ENCODE assay signal across 9 mouse cellular contexts in the genomic region with DNA sequence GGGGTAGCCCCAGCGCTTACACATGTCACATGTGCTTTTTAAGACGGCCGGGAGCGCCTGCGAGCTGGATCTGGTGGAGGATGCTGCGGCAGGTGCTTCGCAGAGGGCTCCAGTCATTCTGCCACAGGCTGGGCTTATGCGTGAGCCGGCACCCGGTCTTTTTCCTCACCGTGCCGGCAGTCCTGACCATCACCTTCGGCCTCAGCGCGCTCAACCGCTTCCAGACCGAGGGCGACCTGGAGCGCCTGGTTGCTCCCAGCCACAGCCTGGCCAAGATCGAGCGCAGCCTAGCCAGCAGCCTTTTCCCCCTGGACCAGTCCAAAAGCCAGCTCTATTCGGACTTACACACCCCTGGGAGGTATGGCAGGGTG. TPM values are rescaled to one million over a fixed set of nuclear protein-coding genes. Genes with fewer than 3 reads are reported as not detected.
A peak's percentile ranks its signal among the peaks of the same experiment; 100 is the strongest.
DNase-seq lines count a peak whose midpoint lies in the region; ATAC-seq lines count a peak whose summit lies in the region.
"Had no signal": no experiment of that assay in that cellular context is flagged by ENCODE, and none has a peak within 500 bp of the region (broad histone marks: within the 10 kb centered on the region; RNA-seq: fewer than 3 reads in every experiment).

No protein-coding gene starts in this region.

- H3K27ac ChIP-seq in heart, embryonic 11.5 days (ENCODE audit: low read depth, low read length): no peak overlapping the region
- no peak overlapping the region for H3K27ac ChIP-seq in embryonic facial prominence, embryonic 11.5 days (replicated peaks; ENCODE audit: low read depth, low read length)
- no peak overlapping the region for H3K27ac ChIP-seq in intestine, embryonic 14.5 days (ENCODE audit: low read depth)
- H3K27ac ChIP-seq in midbrain, embryonic 11.5 days (ENCODE audit: low read depth, low read length): no peak overlapping the region

- peak overlapping the region; percentile 59 for H3K4me3 ChIP-seq in heart, embryonic 11.5 days (ENCODE audit: low read depth, low read length)
- H3K4me3 ChIP-seq in embryonic facial prominence, embryonic 11.5 days (ENCODE audit: low read depth, low read length): peak overlapping the region; percentile 56
- peak overlapping the region; percentile 41 for H3K4me3 ChIP-seq in intestine, embryonic 14.5 days (ENCODE audit: low read depth, low read length)
- peak overlapping the region; percentile 59 for H3K4me3 ChIP-seq in midbrain, embryonic 11.5 days (ENCODE audit: low read depth, low read length)

- DNase-seq in heart, postnatal 10 days: no peak
- DNase-seq in Muller cell, postnatal 12 days (ENCODE audit: inconsistent ontology term): peak; percentile 33
- peak; percentile 40 for DNase-seq in embryonic facial prominence, embryonic 11.5 days (ENCODE audit: low spot score)
- DNase-seq in intestine, embryonic 14.5 days (ENCODE audit: low spot score): peak; percentile 65
- DNase-seq in midbrain, embryonic 11.5 days (ENCODE audit: low spot score, missing footprints): peak; percentile 94
- no peak for DNase-seq in B cell, adult 2 months
- DNase-seq in spleen, adult 12 weeks (ENCODE audit: low spot score): no peak

- H3K9ac ChIP-seq in heart, embryonic 11.5 days (ENCODE audit: low read depth, low read length): no peak overlapping the region
- peak overlapping the region; percentile 60 for H3K9ac ChIP-seq in embryonic facial prominence, embryonic 11.5 days (replicated peaks; ENCODE audit: low read length)
- no peak overlapping the region; the same call in 1 of the 2 replicates for H3K9ac ChIP-seq in intestine, embryonic 14.5 days (ENCODE audit: low read length)
- H3K9ac ChIP-seq in midbrain, embryonic 11.5 days (ENCODE audit: low read length): peak overlapping the region; percentile 68

- WGBS in heart, embryonic 11.5 days (ENCODE audit: insufficient replicate concordance): 1% methylated on average over 22 of the region's 22 CpGs
- WGBS in embryonic facial prominence, embryonic 11.5 days: 1% methylated on average over 22 of the region's 22 CpGs
- WGBS in intestine, embryonic 14.5 days: 1% methylated on average over 22 of the region's 22 CpGs
- under 1% methylated on average over 22 of the region's 22 CpGs for WGBS in midbrain, embryonic 11.5 days

- no peaks in the 10 kb centered on the region for H3K4me1 ChIP-seq in heart, embryonic 11.5 days (ENCODE audit: control insufficient read depth, insufficient read depth, low read length)
- peaks cover 2% of the 10 kb centered on the region for H3K4me1 ChIP-seq in embryonic facial prominence, embryonic 11.5 days (ENCODE audit: control insufficient read depth, insufficient read depth, low read length)
- H3K4me1 ChIP-seq in intestine, embryonic 14.5 days (replicated peaks; ENCODE audit: control insufficient read depth, insufficient read depth, low read length): no peaks in the 10 kb centered on the region
- H3K4me1 ChIP-seq in midbrain, embryonic 11.5 days (ENCODE audit: control insufficient read depth, insufficient read depth, low read length): peaks cover 3% of the 10 kb centered on the region; the same call in 1 of the 2 replicates

- intact Hi-C loops in heart, postnatal 10 days (cut with DNase I): no loop called here

- H3K4me2 ChIP-seq in heart, embryonic 11.5 days: peak overlapping the region; percentile 96
- H3K4me2 ChIP-seq in embryonic facial prominence, embryonic 11.5 days (ENCODE audit: low read depth, low read length): peak overlapping the region; percentile 95
- H3K4me2 ChIP-seq in intestine, embryonic 14.5 days (ENCODE audit: low read length): peak overlapping the region; percentile 94
- peak overlapping the region; percentile 62 for H3K4me2 ChIP-seq in midbrain, embryonic 11.5 days

- no peaks in the 10 kb centered on the region for H3K36me3 ChIP-seq in heart, embryonic 11.5 days (ENCODE audit: control insufficient read depth, insufficient read depth, low read length)
- H3K36me3 ChIP-seq in embryonic facial prominence, embryonic 11.5 days (replicated peaks; ENCODE audit: control insufficient read depth, insufficient read depth, low read depth, low read length): no peaks in the 10 kb centered on the region
- no peaks in the 10 kb centered on the region for H3K36me3 ChIP-seq in intestine, embryonic 14.5 days (ENCODE audit: control insufficient read depth, insufficient read depth, low read length)
- H3K36me3 ChIP-seq in midbrain, embryonic 11.5 days (ENCODE audit: control insufficient read depth, insufficient read depth, low read length): no peaks in the 10 kb centered on the region

- H3K9me3 ChIP-seq in heart, embryonic 11.5 days (replicated peaks; ENCODE audit: control insufficient read depth, low read length): no peaks in the 10 kb centered on the region
- H3K9me3 ChIP-seq in embryonic facial prominence, embryonic 11.5 days (replicated peaks; ENCODE audit: control insufficient read depth, low read length): no peaks in the 10 kb centered on the region
- H3K9me3 ChIP-seq in intestine, embryonic 14.5 days (ENCODE audit: control insufficient read depth, low read length): no peaks in the 10 kb centered on the region
- H3K9me3 ChIP-seq in midbrain, embryonic 11.5 days (ENCODE audit: control insufficient read depth, low read length): no peaks in the 10 kb centered on the region

- H3K27me3 ChIP-seq in heart, embryonic 11.5 days (ENCODE audit: control insufficient read depth, insufficient read depth, low read length): peaks cover 16% of the 10 kb centered on the region
- H3K27me3 ChIP-seq in embryonic facial prominence, embryonic 11.5 days (ENCODE audit: control insufficient read depth, insufficient read depth, low read length): peaks cover 3% of the 10 kb centered on the region; the same call in 1 of the 2 replicates
- H3K27me3 ChIP-seq in intestine, embryonic 14.5 days (replicated peaks; ENCODE audit: control insufficient read depth, insufficient read depth, low read length): peaks cover 18% of the 10 kb centered on the region; the same call in 1 of the 2 replicates
- H3K27me3 ChIP-seq in midbrain, embryonic 11.5 days (ENCODE audit: control insufficient read depth, insufficient read depth, low read length): no peaks in the 10 kb centered on the region

- no peak; the same call in 1 of the 2 replicates for ATAC-seq in heart, embryonic 11.5 days (replicated peaks; ENCODE audit: insufficient number of reproducible peaks, low FRiP score, low TSS enrichment)
- ATAC-seq in embryonic facial prominence, embryonic 11.5 days (replicated peaks; ENCODE audit: insufficient number of reproducible peaks, low FRiP score, low TSS enrichment, low read depth): peak; percentile 69
- peak; percentile 45 for ATAC-seq in intestine, embryonic 14.5 days (replicated peaks; ENCODE audit: low FRiP score, low TSS enrichment, low read depth)
- ATAC-seq in midbrain, embryonic 11.5 days (ENCODE audit: low FRiP score): peak; percentile 83

RNA-seq across cellular contexts. Expression of gene Ptchd4, which starts 0.8 kb away (rescaled TPM):
- polyA plus RNA-seq in heart, embryonic 11.5 days (2014; fragmentation: Nextera tagmentation; extraction: Ambion mirVana): 0.13 and 0.32 TPM in 2 replicates
- not detected for total RNA-seq in heart, postnatal 10 days (2021)
- 0.83 and 1.2 TPM in 2 replicates for polyA plus RNA-seq in embryonic facial prominence, embryonic 11.5 days (2014; fragmentation: Nextera tagmentation; extraction: Ambion mirVana)
- 0.22 and 0.42 TPM in 2 replicates for polyA plus RNA-seq in intestine, embryonic 14.5 days (2014; fragmentation: Nextera tagmentation; extraction: Ambion mirVana)
- 2.1 and 2.3 TPM in 2 replicates for polyA plus RNA-seq in midbrain, embryonic 11.5 days (2014; fragmentation: Nextera tagmentation; extraction: Ambion mirVana)
- total RNA-seq: MEL had no signal

Comparison
In these comparisons a context has a peak if more than half of its experiments do, and no peak if none do; other contexts are left out.
1. H3K9ac ChIP-seq: peak in embryonic facial prominence, embryonic 11.5 days (single experiment) and midbrain, embryonic 11.5 days (single experiment); none in heart, embryonic 11.5 days (single experiment) and intestine, embryonic 14.5 days (single experiment).
2. DNase-seq: peak in Muller cell, postnatal 12 days (single experiment), embryonic facial prominence, embryonic 11.5 days (single experiment), intestine, embryonic 14.5 days (single experiment) and midbrain, embryonic 11.5 days (single experiment); none in heart, postnatal 10 days (0 of 2), B cell, adult 2 months (0 of 2) and spleen, adult 12 weeks (single experiment).
3. Peak in every context shown above with its lines, with median percentiles within 50 percentile points of each other: H3K4me2 ChIP-seq and H3K4me3 ChIP-seq.